Mouse (Mus musculus) heart, embryonic 14.5 days (tissue): ENCODE data around the gene Bean1. TPM values are rescaled to one million over a fixed set of nuclear protein-coding genes. Genes with fewer than 3 reads are reported as not detected.

ENCODE experiments used
- ATAC-seq: fragments of 200-750 bp; cut with Nextera tagmentation; 2 replicates; pipeline ENCODE4 v1.8.0; 2017; ENCODE audit warnings: low read depth, moderate TSS enrichment; ENCODE audit not compliant: insufficient number of reproducible peaks, insufficient read depth, low FRiP score
- H3K27ac ChIP-seq, 2 experiments: fragments of 200-500 bp in 1 of 2; fragments of 300-500 bp in 1 of 2; sonication (generic) in 1 of 2; replicated peaks in 1 of 2; 2 replicates each; pipeline ENCODE4 v1.5.1; 2012 to 2014; ENCODE audit warnings: low read depth in 2 of 2, low read length in 2 of 2, control low read depth in 1 of 2, mild to moderate bottlenecking in 1 of 2, mixed read lengths in 1 of 2; ENCODE audit not compliant: control insufficient read depth in 1 of 2, insufficient read depth in 1 of 2
- H3K27me3 ChIP-seq: fragments of 300-500 bp; sonication (generic); 2 replicates; pipeline ENCODE4 v1.6.1; 2014; ENCODE audit warnings: mild to moderate bottlenecking, low read length, control low read depth; ENCODE audit not compliant: control insufficient read depth, insufficient read depth
- H3K36me3 ChIP-seq: fragments of 300-500 bp; sonication (generic); 2 replicates; pipeline ENCODE4 v1.6.1; 2014; ENCODE audit warnings: mild to moderate bottlenecking, control low read depth, low read length, mixed read lengths; ENCODE audit not compliant: control insufficient read depth, insufficient read depth
- H3K4me1 ChIP-seq, 2 experiments: fragments of 200-500 bp in 1 of 2; fragments of 300-500 bp in 1 of 2; sonication (generic) in 1 of 2; 2 replicates each; pipeline ENCODE4 v1.6.1; 2012 to 2014; ENCODE audit warnings: low read length in 2 of 2, control low read depth in 1 of 2, mixed read lengths in 1 of 2; ENCODE audit not compliant: control insufficient read depth in 2 of 2, insufficient read depth in 2 of 2
- H3K4me2 ChIP-seq: fragments of 300-500 bp; sonication (generic); 2 replicates; pipeline ENCODE4 v1.6.1; 2014; ENCODE audit warnings: mild to moderate bottlenecking, low read length
- H3K4me3 ChIP-seq, 2 experiments: fragments of 200-500 bp in 1 of 2; fragments of 300-500 bp in 1 of 2; sonication (generic) in 1 of 2; 2 replicates each; pipeline ENCODE4 v1.5.1; 2012 to 2014; ENCODE audit warnings: low read length in 2 of 2, mild to moderate bottlenecking in 2 of 2, control low read depth in 1 of 2, low read depth in 1 of 2, moderate library complexity in 1 of 2; ENCODE audit not compliant: control insufficient read depth in 1 of 2, insufficient read depth in 1 of 2
- H3K9ac ChIP-seq: fragments of 300-500 bp; sonication (generic); 2 replicates; pipeline ENCODE4 v1.6.1; 2014; ENCODE audit warnings: mild to moderate bottlenecking, low read length
- H3K9me3 ChIP-seq: fragments of 300-500 bp; sonication (generic); 2 replicates; pipeline ENCODE4 v1.6.1; 2016; ENCODE audit warnings: low read length, control low read depth; ENCODE audit not compliant: control insufficient read depth
- WGBS: fragments of 180-500 bp; shearing (Covaris S2); extraction: QIAGEN DNeasy Blood & Tissue Kit; methylation state at CpG from one replicate; pipeline ENCODE4 v1.1.7; 2014; 5-methylcytosine and 5-hydroxymethylcytosine counted together
- polyA plus RNA-seq: library from polyadenylated mRNA; unstranded; fragments of >200 nt; fragmentation: Nextera tagmentation; extraction: Ambion mirVana; gene quantifications from 2 replicates; pipeline ENCODE4 v1.2.1, GENCODE M21; 2014

The Bean1 gene
- polyA plus RNA-seq, 1 experiment from 2014 or later, result 1.3 TPM

- Histone ChIP-seq H3K4me3 (no peak overlapping the region), H3K27ac (no peak overlapping the region), H3K9ac (no peak overlapping the region), H3K4me1 (peaks cover 2 to 4% of the 10 kb centered on the region in 2 experiments; a peak in 3 of 4 replicates), H3K36me3 (peaks cover 79% of the 10 kb centered on the region), H3K4me2 (no peak overlapping the region), H3K27me3 (no peaks in the 10 kb centered on the region), H3K9me3 (no peaks in the 10 kb centered on the region)
- no peak for ATAC-seq
- WGBS, result 75% methylated on average over 12 of the region's 12 CpGs
Measured at GRCm38 (mm10) chr8:104242038-104242644, 71.9 kb downstream of the Bean1 start.

GRCm38 (mm10) chr8:104246621-104247020 is 76.4 kb downstream of the Bean1 start:
- H3K27ac ChIP-seq, result no peak overlapping the region
- H3K36me3 ChIP-seq, result peaks cover 34% of the 10 kb centered on the region
- no peaks in the 10 kb centered on the region for H3K27me3 ChIP-seq
- H3K4me2 ChIP-seq, result no peak overlapping the region
- H3K4me3 ChIP-seq, result no peak overlapping the region
- peaks cover 9 to 17% of the 10 kb centered on the region in 2 experiments for H3K4me1 ChIP-seq
- 88% methylated on average over 4 of the region's 4 CpGs for WGBS
- no peak for ATAC-seq
- H3K9ac ChIP-seq, result no peak overlapping the region
- no peaks in the 10 kb centered on the region for H3K9me3 ChIP-seq

GRCm38 (mm10) chr8:104247054-104247907 is 77.0 kb downstream of the Bean1 start:
- peaks cover 10 to 20% of the 10 kb centered on the region in 2 experiments for H3K4me1 ChIP-seq
- H3K4me2 ChIP-seq, result peak overlapping the region; percentile 89
- WGBS, result 67% methylated on average over 22 of the region's 22 CpGs
- ATAC-seq, result no peak
- H3K9me3 ChIP-seq, result no peaks in the 10 kb centered on the region
- no peak overlapping the region for H3K27ac ChIP-seq
- H3K9ac ChIP-seq, result peak overlapping the region; percentile 90
- peak overlapping the region; percentile 84 to 93 for H3K4me3 ChIP-seq
- peaks cover 28% of the 10 kb centered on the region for H3K36me3 ChIP-seq
- H3K27me3 ChIP-seq, result no peaks in the 10 kb centered on the region

- Histone ChIP-seq H3K9me3 (no peaks in the 10 kb centered on the region), H3K9ac (peak overlapping the region; percentile 90), H3K27ac (0 out of 4 replicates have a peak overlapping the region, but pooled peaks of 1 of the 2 experiments have one; percentile 26), H3K4me1 (peaks cover 10 to 20% of the 10 kb centered on the region in 2 experiments), H3K27me3 (no peaks in the 10 kb centered on the region), H3K36me3 (peaks cover 22% of the 10 kb centered on the region), H3K4me3 (peak overlapping the region; percentile 84 to 93), H3K4me2 (peak overlapping the region; percentile 89)
- ATAC-seq, result no peak
- 4% methylated on average over 11 of the region's 11 CpGs for WGBS
Measured at GRCm38 (mm10) chr8:104247908-104248275, 77.7 kb downstream of the Bean1 start.

- H3K27ac ChIP-seq, result 0 out of 4 replicates have a peak within 1 kb of the TSS, but pooled peaks of 1 of the 2 experiments have one; percentile 26
- peak within 1 kb of the TSS; percentile 84 to 93 for H3K4me3 ChIP-seq
- peak; percentile 86 for ATAC-seq
- peak within 1 kb of the TSS; percentile 90 for H3K9ac ChIP-seq
- 0% methylated on average over 28 of the region's 28 CpGs for WGBS
- H3K36me3 ChIP-seq, result peaks cover 18% of the 10 kb centered on the region
- H3K4me1 ChIP-seq, result peaks cover 10 to 20% of the 10 kb centered on the region in 2 experiments
- H3K9me3 ChIP-seq, result no peaks in the 10 kb centered on the region
- H3K4me2 ChIP-seq, result peak within 1 kb of the TSS; percentile 89
- H3K27me3 ChIP-seq, result no peaks in the 10 kb centered on the region
Measured at GRCm38 (mm10) chr8:104248276-104248675, 78.0 kb downstream of the Bean1 start, which contains the start of gene Tk2. Gene Tk2 (minus strand): TSS chr8:104248558.

GRCm38 (mm10) chr8:104249442-104249996 is 79.3 kb downstream of the Bean1 start:
- Histone ChIP-seq H3K27ac (no peak overlapping the region), H3K4me1 (peaks cover 10 to 20% of the 10 kb centered on the region in 2 experiments), H3K36me3 (0 out of 2 replicates have a peak, but pooled peaks cover 14% of the 10 kb centered on the region), H3K27me3 (no peaks in the 10 kb centered on the region), H3K4me2 (no peak overlapping the region), H3K9ac (no peak overlapping the region), H3K4me3 (no peak overlapping the region), H3K9me3 (no peaks in the 10 kb centered on the region)
- WGBS, result 81% methylated on average over 7 of the region's 7 CpGs
- ATAC-seq, result no peak
